Mouse (Mus musculus) 3T3-L1 (cell line): Measurements from ENCODE around the gene Thumpd1.
"Not testable (repeated sequence)": the region's sequence is repeated elsewhere in the genome, so short reads cannot be mapped to it uniquely, and the experiment has no call there.

Source experiments
- DNase-seq: peaks from one replicate; pipeline ENCODE4 v3.0.0-alpha.2; 2015; ENCODE audit warnings: low read depth, low spot score

Gene Thumpd1

GRCm38 (mm10) chr7:119720253-119720946, at the start of gene Thumpd1:
Gene Thumpd1, minus strand, starts transcription at chr7:119720798.
- DNase-seq: peak; percentile 82

GRCm38 (mm10) chr7:119769895-119770294, 49.3 kb upstream of the Thumpd1 start:
- DNase-seq: no peak

- no peak for DNase-seq
Observed at GRCm38 (mm10) chr7:119766996-119767395, 46.4 kb upstream of the Thumpd1 start.

- DNase-seq: no peak
Observed at GRCm38 (mm10) chr7:119764377-119764776, 43.8 kb upstream of the Thumpd1 start.

DNA sequence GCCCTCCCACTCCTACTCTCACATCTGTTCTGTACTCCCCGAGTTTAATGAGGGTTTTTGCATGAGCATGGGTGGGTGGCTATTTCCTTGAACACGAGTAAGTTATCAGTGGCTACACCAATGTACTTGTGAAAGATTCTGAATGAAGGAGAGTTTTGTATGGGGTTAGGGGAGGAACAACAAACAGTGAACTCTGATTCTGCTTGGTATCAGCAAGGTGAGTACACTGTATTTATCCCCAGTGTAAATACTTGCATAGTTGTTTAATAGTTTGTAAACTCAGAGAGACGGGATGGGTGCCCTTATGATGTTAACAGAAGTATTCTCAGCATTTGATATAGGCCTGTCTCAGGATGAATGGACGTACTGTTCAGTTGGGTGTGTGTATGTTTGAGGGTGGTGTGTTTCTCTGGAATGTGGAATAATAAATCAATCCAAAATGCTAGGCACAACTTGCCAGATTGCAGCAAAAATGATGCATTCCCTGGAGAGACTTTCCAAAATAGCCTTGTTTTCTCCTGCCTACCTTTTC, 41.6 kb upstream of the Thumpd1 start:
- DNase-seq: peak; percentile 1

- no peak for DNase-seq
Observed at GRCm38 (mm10) chr7:119760527-119760951, 39.9 kb upstream of the Thumpd1 start, which contains the start of gene Acsm3. Gene Acsm3, plus strand, starts transcription at chr7:119760923.

DNA sequence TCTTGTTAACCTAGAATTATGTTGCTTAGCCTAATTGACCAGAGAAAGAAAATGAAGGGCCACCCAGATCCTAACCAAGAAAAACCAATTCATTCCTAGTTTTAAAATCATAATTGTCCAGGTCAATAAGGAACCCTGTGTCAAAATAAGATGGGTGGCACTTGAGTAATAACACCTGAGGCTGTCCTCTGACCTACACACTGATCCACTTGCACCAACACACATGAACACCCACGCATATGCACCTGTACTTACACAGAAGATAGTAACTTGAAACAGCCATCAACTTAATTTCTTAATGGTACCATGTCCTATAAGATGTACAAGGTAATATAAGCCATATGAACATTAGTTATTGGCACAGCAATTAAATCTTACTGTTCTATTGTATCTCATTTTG, 33.1 kb upstream of the Thumpd1 start:
- DNase-seq: no peak

- no peak for DNase-seq
Observed at GRCm38 (mm10) chr7:119749942-119750341, 29.3 kb upstream of the Thumpd1 start.

GRCm38 (mm10) chr7:119748761-119749160, 28.2 kb upstream of the Thumpd1 start:
- no peak for DNase-seq

GRCm38 (mm10) chr7:119745869-119746268, 25.3 kb upstream of the Thumpd1 start:
- DNase-seq: no peak

- DNase-seq: no peak
Observed at GRCm38 (mm10) chr7:119744321-119744720, 23.7 kb upstream of the Thumpd1 start.

- DNase-seq: not testable (repeated sequence)
Observed at GRCm38 (mm10) chr7:119739798-119740468, 19.3 kb upstream of the Thumpd1 start.

GRCm38 (mm10) chr7:119738877-119739276, 18.3 kb upstream of the Thumpd1 start:
- no peak for DNase-seq

GRCm38 (mm10) chr7:119731262-119731661, 10.7 kb upstream of the Thumpd1 start:
- peak; percentile 31 for DNase-seq

DNA sequence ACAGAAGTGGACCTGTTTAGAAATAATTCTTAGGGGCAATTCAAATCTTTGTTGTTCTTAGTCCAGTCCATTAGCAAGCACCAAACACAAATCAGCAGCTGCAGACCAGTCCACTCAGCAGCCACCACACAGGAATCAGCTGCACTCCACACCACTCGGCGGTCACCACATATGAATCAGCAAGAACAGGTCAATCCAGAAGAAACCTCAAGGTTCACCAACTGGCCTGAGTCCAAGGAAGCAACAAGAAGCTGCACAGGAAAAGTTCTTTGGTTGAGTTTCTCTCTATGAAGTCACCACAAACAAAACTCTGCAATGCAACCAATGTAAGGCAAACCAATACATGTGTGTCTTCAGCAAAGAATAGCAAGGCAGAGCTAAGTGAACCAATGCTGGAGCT, 7.0 kb upstream of the Thumpd1 start:
- DNase-seq: peak; percentile 16

DNA sequence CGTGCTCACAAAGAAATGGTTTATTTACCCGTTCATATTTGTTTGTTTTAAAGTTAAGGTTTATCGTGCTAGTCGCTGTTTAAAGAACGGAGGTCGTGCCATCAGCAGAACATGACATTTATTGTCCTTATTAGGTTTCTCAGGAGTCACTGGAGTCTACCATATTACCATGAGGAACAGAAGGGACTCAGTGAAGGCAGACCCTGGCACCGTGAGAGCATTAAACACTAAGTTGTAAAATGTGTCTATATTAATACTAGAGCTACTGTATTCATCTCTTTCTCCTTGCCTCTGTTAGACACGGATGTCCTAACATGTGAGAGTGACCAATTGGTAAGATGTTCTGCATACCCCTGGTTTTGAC, 331 bp upstream of the Thumpd1 start:
- no peak for DNase-seq

DNA sequence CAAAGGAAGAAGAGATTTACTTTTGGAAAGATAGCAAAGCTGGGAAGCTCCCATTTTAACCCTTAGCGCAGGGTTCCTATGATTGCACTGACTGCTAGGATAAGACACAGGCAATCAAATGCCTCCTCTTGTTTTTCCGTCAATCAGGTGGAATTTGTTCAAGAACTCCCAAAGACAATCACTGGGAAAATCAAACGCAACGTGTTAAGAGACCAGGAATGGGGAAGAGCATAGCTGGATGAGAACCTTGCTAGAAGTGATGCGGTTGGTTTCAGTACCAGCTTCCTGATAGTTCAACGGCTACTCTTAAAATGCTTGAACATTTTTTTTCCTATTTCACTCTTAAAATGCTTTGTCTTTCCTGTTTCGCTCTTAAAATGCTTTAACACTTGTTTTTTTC, 6.5 kb downstream of the Thumpd1 start:
- no peak for DNase-seq

GRCm38 (mm10) chr7:119694926-119695325, 25.7 kb downstream of the Thumpd1 start:
- DNase-seq: no peak

GRCm38 (mm10) chr7:119692302-119692701, 28.3 kb downstream of the Thumpd1 start:
- no peak for DNase-seq

- no peak for DNase-seq
Observed at GRCm38 (mm10) chr7:119689726-119690125, 30.9 kb downstream of the Thumpd1 start, which contains the start of gene Acsm4. Gene Acsm4, plus strand, starts transcription at chr7:119690026.

DNA sequence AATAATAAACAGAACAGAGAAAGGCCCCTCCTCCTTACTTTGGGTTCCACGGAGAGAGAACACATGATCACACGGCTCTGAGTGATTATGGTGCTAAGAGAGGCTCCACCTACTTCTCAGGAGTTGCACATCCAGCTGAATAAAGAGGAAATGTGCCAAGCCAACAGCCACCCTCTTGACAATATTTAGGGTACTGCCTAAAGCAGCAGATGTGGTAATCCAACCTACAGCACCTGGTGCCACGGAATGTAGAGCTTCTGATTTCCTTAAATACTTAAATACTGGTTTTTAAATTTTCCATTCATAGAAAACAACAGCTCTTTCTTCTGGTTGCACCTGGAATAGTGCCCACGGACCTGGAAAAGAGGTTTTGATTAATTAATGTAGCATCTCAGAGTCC, 37.9 kb downstream of the Thumpd1 start:
- no peak for DNase-seq

GRCm38 (mm10) chr7:119680107-119680506, 40.5 kb downstream of the Thumpd1 start:
- no peak for DNase-seq

DNA sequence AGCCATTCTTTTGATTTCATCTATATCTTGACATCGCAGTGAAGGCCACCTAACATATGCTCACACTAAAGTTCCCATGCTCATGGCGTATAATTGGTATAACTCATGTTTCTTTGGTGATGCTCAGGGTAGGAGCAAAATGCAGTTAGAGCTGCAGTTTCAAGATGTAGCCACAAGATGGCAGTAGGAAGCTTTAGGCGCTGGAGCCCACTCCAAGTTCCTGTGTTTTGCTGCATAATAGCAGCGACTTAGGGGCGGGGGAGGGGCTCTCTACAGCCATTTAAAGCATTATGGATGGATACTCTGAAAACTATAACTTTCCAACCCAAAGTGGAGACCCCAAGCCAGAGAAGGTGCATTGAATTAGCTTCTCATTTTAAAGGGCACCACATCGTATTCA, 47.1 kb downstream of the Thumpd1 start:
- peak; percentile 70 for DNase-seq
